Mouse (Mus musculus) C2C12 (cell line): Measurements from ENCODE around the gene Mpp3. TPM values are rescaled to one million over a fixed set of nuclear protein-coding genes. Genes with fewer than 3 reads are reported as not detected.

Experiments used
- H3K27me3 ChIP-seq: one replicate; pipeline ENCODE4 v1.6.1; 2011; ENCODE audit not compliant: control insufficient read depth, insufficient read depth, insufficient read length
- H3K36me3 ChIP-seq: one replicate; pipeline ENCODE4 v1.6.1; 2011; ENCODE audit not compliant: control insufficient read depth, insufficient read depth
- H3K4me3 ChIP-seq: one replicate; pipeline ENCODE4 v1.5.1; 2011; ENCODE audit warnings: mild to moderate bottlenecking, control low read depth; ENCODE audit not compliant: poor library complexity, insufficient read depth, severe bottlenecking
- H3K79me2 ChIP-seq: one replicate; pipeline ENCODE4 v1.6.1; 2011; ENCODE audit not compliant: control insufficient read depth, insufficient read depth
- H3K79me3 ChIP-seq: one replicate; pipeline ENCODE4 v1.6.1; 2011; ENCODE audit warnings: low read depth, control low read depth
- H3ac ChIP-seq: one replicate; pipeline ENCODE3; 2011; ENCODE audit warnings: low read depth; ENCODE audit not compliant: control insufficient read depth, insufficient read length
- CEBPB ChIP-seq: IDR thresholded peaks from one replicate; pipeline ENCODE4 v1.6.1; 2011; ENCODE audit warnings: low read depth, mild to moderate bottlenecking, control low read depth, moderate library complexity
- CTCF ChIP-seq: IDR thresholded peaks from one replicate; pipeline ENCODE4 v1.5.1; 2011; ENCODE audit not compliant: control insufficient read depth, insufficient read depth, insufficient read length
- FOSL1 ChIP-seq: IDR thresholded peaks from one replicate; pipeline ENCODE4 v1.8.0; 2011; ENCODE audit warnings: mild to moderate bottlenecking, low read length; ENCODE audit not compliant: poor library complexity, insufficient read depth, severe bottlenecking
- MAX ChIP-seq: IDR thresholded peaks from one replicate; pipeline ENCODE4 v1.6.1; 2011; ENCODE audit warnings: mild to moderate bottlenecking, control low read depth
- MYOD1 ChIP-seq: IDR thresholded peaks from one replicate; pipeline ENCODE4 v1.6.1; 2011; ENCODE audit warnings: low read depth; ENCODE audit not compliant: control insufficient read depth, insufficient read length
- MYOG ChIP-seq: IDR thresholded peaks from one replicate; pipeline ENCODE4 v1.6.1; 2011; ENCODE audit not compliant: control insufficient read depth, insufficient read length; ENCODE audit errors: extremely low read depth
- USF1 ChIP-seq: IDR thresholded peaks from one replicate; pipeline ENCODE4 v1.6.1; 2011; ENCODE audit warnings: low read depth, mild to moderate bottlenecking, control low read depth, moderate library complexity
- polyA plus RNA-seq: library from polyadenylated mRNA; unstranded; fragments of >200 nt; fragmentation: generic; extraction: Trizol; gene quantifications from one replicate; pipeline ENCODE4 v1.2.1, GENCODE M21; 2012; ENCODE audit warnings: missing spikeins

Gene Mpp3
- polyA plus RNA-seq, 1 experiment: 0.14 TPM

- TF ChIP-seq MAX: no peak
- no peak for TF ChIP-seq MYOD1
- Histone ChIP-seq H3K79me3 (no peaks in the 10 kb centered on the region), H3K36me3 (no peaks in the 10 kb centered on the region)
Measured at GRCm38 (mm10) chr11:102051954-102052353, 23.7 kb upstream of the Mpp3 start.

GRCm38 (mm10) chr11:102051541-102051940, 23.3 kb upstream of the Mpp3 start:
- H3K79me2 ChIP-seq: no peaks in the 10 kb centered on the region
- H3ac ChIP-seq: no peak overlapping the region
- H3K36me3 ChIP-seq: no peaks in the 10 kb centered on the region
- no peaks in the 10 kb centered on the region for H3K79me3 ChIP-seq
- H3K27me3 ChIP-seq: peaks cover 59% of the 10 kb centered on the region
- TF ChIP-seq CEBPB: no peak
- TF ChIP-seq MAX: no peak
- no peak for TF ChIP-seq USF1
- TF ChIP-seq MYOG: no peak
- no peak for TF ChIP-seq MYOD1
- no peak for TF ChIP-seq CTCF
- no peak overlapping the region for H3K4me3 ChIP-seq

More at GRCm38 (mm10) chr11:102051954-102052353, 23.7 kb upstream of the Mpp3 start:
- Histone ChIP-seq H3K27me3 (peaks cover 59% of the 10 kb centered on the region), H3K79me2 (no peaks in the 10 kb centered on the region), H3ac (no peak overlapping the region), H3K4me3 (no peak overlapping the region)

GRCm38 (mm10) chr11:102049875-102050482, 21.7 kb upstream of the Mpp3 start:
- H3K79me2 ChIP-seq: no peaks in the 10 kb centered on the region
- H3ac ChIP-seq: no peak overlapping the region
- TF ChIP-seq USF1 (no peak), MYOG (no peak), CEBPB (no peak), MAX (no peak), MYOD1 (no peak), CTCF (no peak), FOSL1 (no peak)
- no peak overlapping the region for H3K4me3 ChIP-seq
- H3K79me3 ChIP-seq: no peaks in the 10 kb centered on the region
- H3K36me3 ChIP-seq: no peaks in the 10 kb centered on the region
- peaks cover 48% of the 10 kb centered on the region for H3K27me3 ChIP-seq

GRCm38 (mm10) chr11:102046607-102047006, 18.3 kb upstream of the Mpp3 start:
- H3K79me3 ChIP-seq: no peaks in the 10 kb centered on the region
- H3K36me3 ChIP-seq: no peaks in the 10 kb centered on the region
- H3K79me2 ChIP-seq: no peaks in the 10 kb centered on the region
- H3ac ChIP-seq: no peak overlapping the region
- peaks cover 22% of the 10 kb centered on the region for H3K27me3 ChIP-seq
- TF ChIP-seq MYOG (no peak), USF1 (no peak), CEBPB (no peak), MAX (no peak), CTCF (no peak), FOSL1 (no peak), MYOD1 (no peak)
- H3K4me3 ChIP-seq: no peak overlapping the region

- H3K27me3 ChIP-seq: peaks cover 14% of the 10 kb centered on the region
- TF ChIP-seq MYOD1 (no peak), CEBPB (no peak), MAX (no peak), USF1 (no peak), MYOG (no peak), FOSL1 (no peak), CTCF (no peak)
Measured at GRCm38 (mm10) chr11:102044691-102045212, 16.5 kb upstream of the Mpp3 start.

GRCm38 (mm10) chr11:102043381-102043780, 15.1 kb upstream of the Mpp3 start:
- Histone ChIP-seq H3ac (no peak overlapping the region), H3K36me3 (no peaks in the 10 kb centered on the region), H3K79me3 (no peaks in the 10 kb centered on the region), H3K79me2 (no peaks in the 10 kb centered on the region), H3K27me3 (peaks cover 15% of the 10 kb centered on the region), H3K4me3 (no peak overlapping the region)
- TF ChIP-seq CEBPB: no peak
- TF ChIP-seq CTCF: no peak
- no peak for TF ChIP-seq FOSL1
- TF ChIP-seq MYOD1: no peak
- TF ChIP-seq MYOG: no peak
- no peak for TF ChIP-seq MAX
- TF ChIP-seq USF1: no peak

More at GRCm38 (mm10) chr11:102044691-102045212, 16.5 kb upstream of the Mpp3 start:
- H3K79me3 ChIP-seq: no peaks in the 10 kb centered on the region
- no peak overlapping the region for H3ac ChIP-seq
- no peaks in the 10 kb centered on the region for H3K79me2 ChIP-seq
- H3K4me3 ChIP-seq: no peak overlapping the region
- H3K36me3 ChIP-seq: no peaks in the 10 kb centered on the region
